22 mouse cellular contexts compared by ENCODE assay signal in genomic region chr12:79602641-79603040, GRCm38 (mm10).
DNase-seq lines count a peak whose midpoint lies in the region; ATAC-seq and TF ChIP-seq lines count a peak whose summit lies in the region.
"Had no signal": no experiment of that assay in that cellular context is flagged by ENCODE, and none has a peak within 500 bp of the region (broad histone marks: within the 10 kb centered on the region; RNA-seq: fewer than 3 reads in every experiment).

No protein-coding gene starts in this region.

- no peaks in the 10 kb centered on the region for H3K9me3 ChIP-seq in liver, embryonic 16.5 days (replicated peaks; ENCODE audit: control insufficient read depth, low read length)
- no peaks in the 10 kb centered on the region for H3K9me3 ChIP-seq in liver, embryonic 11.5 days (ENCODE audit: control insufficient read depth, low read length)
- H3K9me3 ChIP-seq in limb, embryonic 14.5 days (ENCODE audit: control insufficient read depth, low read length), result no peaks in the 10 kb centered on the region
- H3K9me3 ChIP-seq in lung, embryonic 15.5 days, result no peaks in the 10 kb centered on the region
- H3K9me3 ChIP-seq in stomach, embryonic 14.5 days (ENCODE audit: control insufficient read depth, low read depth, low read length), result no peaks in the 10 kb centered on the region
- H3K9me3 ChIP-seq in hindbrain, postnatal 0 days (ENCODE audit: low read length), result no peaks in the 10 kb centered on the region
- H3K9me3 ChIP-seq: embryonic facial prominence, embryonic 15.5 days; hindbrain, embryonic 15.5 days; midbrain, embryonic 13.5 days had no signal

- WGBS in liver, embryonic 16.5 days (ENCODE audit: insufficient replicate concordance), result 82% methylated on average over 3 of the region's 3 CpGs
- WGBS in liver, embryonic 11.5 days, result 92% methylated on average over 3 of the region's 3 CpGs
- 20% methylated on average over 3 of the region's 3 CpGs for WGBS in limb, embryonic 14.5 days
- 54% methylated on average over 3 of the region's 3 CpGs for WGBS in lung, embryonic 15.5 days
- WGBS in stomach, embryonic 14.5 days, result 48% methylated on average over 3 of the region's 3 CpGs
- 68% methylated on average over 3 of the region's 3 CpGs for WGBS in hindbrain, postnatal 0 days

- no peak overlapping the region for H3K4me3 ChIP-seq in liver, embryonic 16.5 days (ENCODE audit: low read depth, low read length)
- H3K4me3 ChIP-seq in liver, embryonic 11.5 days (ENCODE audit: low read depth, low read length), result no peak overlapping the region
- no peak overlapping the region for H3K4me3 ChIP-seq in limb, embryonic 14.5 days (replicated peaks; ENCODE audit: low read length)
- no peak overlapping the region for H3K4me3 ChIP-seq in lung, embryonic 15.5 days
- H3K4me3 ChIP-seq in stomach, embryonic 14.5 days (ENCODE audit: low read depth, low read length), result no peak overlapping the region
- no peak overlapping the region for H3K4me3 ChIP-seq in hindbrain, postnatal 0 days (ENCODE audit: low read length)
- H3K4me3 ChIP-seq: embryonic facial prominence, embryonic 15.5 days; hindbrain, embryonic 15.5 days; midbrain, embryonic 13.5 days; myocyte had no signal

- no peak overlapping the region for H3K27ac ChIP-seq in liver, embryonic 16.5 days (ENCODE audit: low read length)
- H3K27ac ChIP-seq in liver, embryonic 11.5 days (ENCODE audit: low read depth, low read length), result no peak overlapping the region
- peak overlapping the region; percentile 59; the same call in 1 of the 2 replicates for H3K27ac ChIP-seq in limb, embryonic 14.5 days (replicated peaks; ENCODE audit: low read depth, low read length)
- H3K27ac ChIP-seq in lung, embryonic 15.5 days, result peak overlapping the region; percentile 36
- H3K27ac ChIP-seq in stomach, embryonic 14.5 days (ENCODE audit: low read length), result peak overlapping the region; percentile 74; the same call in 1 of the 2 replicates
- no peak overlapping the region for H3K27ac ChIP-seq in hindbrain, postnatal 0 days
- H3K27ac ChIP-seq: embryonic facial prominence, embryonic 15.5 days; hindbrain, embryonic 15.5 days; kidney, postnatal 0 days; macrophage; midbrain, embryonic 13.5 days had no signal

- H3K4me1 ChIP-seq in liver, embryonic 16.5 days (ENCODE audit: control insufficient read depth, low read depth, low read length), result peaks cover 20% of the 10 kb centered on the region
- H3K4me1 ChIP-seq in liver, embryonic 11.5 days (replicated peaks; ENCODE audit: control insufficient read depth, insufficient read depth, low read length), result peaks cover 13% of the 10 kb centered on the region
- H3K4me1 ChIP-seq in limb, embryonic 14.5 days (ENCODE audit: control insufficient read depth, insufficient read depth, low read length), result peaks cover 35% of the 10 kb centered on the region
- H3K4me1 ChIP-seq in lung, embryonic 15.5 days, result peaks cover 41% of the 10 kb centered on the region
- H3K4me1 ChIP-seq in stomach, embryonic 14.5 days (ENCODE audit: control insufficient read depth, insufficient read depth, low read length), result peaks cover 16% of the 10 kb centered on the region
- H3K4me1 ChIP-seq in hindbrain, postnatal 0 days (ENCODE audit: insufficient read depth, low read length), result 0 out of 2 replicates have a peak, but pooled peaks cover 5% of the 10 kb centered on the region

- TF ChIP-seq POLR2A in limb, embryonic 14.5 days (IDR thresholded peaks at IDR 0.05; ENCODE audit: borderline replicate concordance, extremely low read depth, insufficient read depth, insufficient read length), result no peak

- H3K27me3 ChIP-seq in liver, embryonic 16.5 days (ENCODE audit: control insufficient read depth, insufficient read depth, low read depth, low read length), result no peaks in the 10 kb centered on the region
- H3K27me3 ChIP-seq in liver, embryonic 11.5 days (replicated peaks; ENCODE audit: control insufficient read depth, insufficient read depth, low read length), result no peaks in the 10 kb centered on the region
- H3K27me3 ChIP-seq in limb, embryonic 14.5 days (ENCODE audit: control insufficient read depth, insufficient read depth, low read length), result no peaks in the 10 kb centered on the region
- H3K27me3 ChIP-seq in lung, embryonic 15.5 days, result no peaks in the 10 kb centered on the region
- no peaks in the 10 kb centered on the region for H3K27me3 ChIP-seq in stomach, embryonic 14.5 days (ENCODE audit: control insufficient read depth, insufficient read depth, low read length)
- no peaks in the 10 kb centered on the region for H3K27me3 ChIP-seq in hindbrain, postnatal 0 days (ENCODE audit: insufficient read depth, low read length)
- H3K27me3 ChIP-seq: embryonic facial prominence, embryonic 15.5 days; midbrain, embryonic 13.5 days had no signal

- no peaks in the 10 kb centered on the region for H3K36me3 ChIP-seq in liver, embryonic 16.5 days (ENCODE audit: control insufficient read depth, insufficient read depth)
- H3K36me3 ChIP-seq in liver, embryonic 11.5 days (ENCODE audit: control insufficient read depth, insufficient read depth, low read length), result no peaks in the 10 kb centered on the region
- no peaks in the 10 kb centered on the region for H3K36me3 ChIP-seq in limb, embryonic 14.5 days (ENCODE audit: control insufficient read depth, insufficient read depth, low read length)
- no peaks in the 10 kb centered on the region for H3K36me3 ChIP-seq in lung, embryonic 15.5 days
- no peaks in the 10 kb centered on the region for H3K36me3 ChIP-seq in stomach, embryonic 14.5 days (ENCODE audit: control insufficient read depth, insufficient read depth, low read length)
- H3K36me3 ChIP-seq in hindbrain, postnatal 0 days (ENCODE audit: insufficient read depth, low read length), result no peaks in the 10 kb centered on the region
- H3K36me3 ChIP-seq: embryonic facial prominence, embryonic 15.5 days; hindbrain, embryonic 15.5 days; midbrain, embryonic 13.5 days had no signal

- 0 out of 2 replicates have a peak, but pooled peaks have one; percentile 19 for ATAC-seq in liver, embryonic 16.5 days (ENCODE audit: low read depth)
- no peak for ATAC-seq in liver, embryonic 11.5 days (replicated peaks; ENCODE audit: low FRiP score)
- ATAC-seq in limb, embryonic 14.5 days (ENCODE audit: low FRiP score, low read depth), result peak; percentile 51
- no peak for ATAC-seq in lung, embryonic 15.5 days (ENCODE audit: borderline replicate concordance, extremely low read depth, low FRiP score, low TSS enrichment)
- no peak for ATAC-seq in stomach, embryonic 14.5 days (ENCODE audit: insufficient number of reproducible peaks, insufficient read depth, low FRiP score, low read depth)
- ATAC-seq in hindbrain, postnatal 0 days, result no peak
- ATAC-seq: midbrain, embryonic 13.5 days had no signal

- no peak overlapping the region for H3K9ac ChIP-seq in liver, embryonic 16.5 days (ENCODE audit: low read depth, low read length)
- H3K9ac ChIP-seq in liver, embryonic 11.5 days (ENCODE audit: low read depth, low read length), result no peak overlapping the region
- no peak overlapping the region for H3K9ac ChIP-seq in limb, embryonic 14.5 days (ENCODE audit: low read depth, low read length, severe bottlenecking)
- no peak overlapping the region for H3K9ac ChIP-seq in lung, embryonic 15.5 days
- no peak overlapping the region for H3K9ac ChIP-seq in stomach, embryonic 14.5 days (replicated peaks; ENCODE audit: low read depth, low read length)
- no peak overlapping the region for H3K9ac ChIP-seq in hindbrain, postnatal 0 days (replicated peaks; ENCODE audit: low read length)
- H3K9ac ChIP-seq: embryonic facial prominence, embryonic 15.5 days; hindbrain, embryonic 15.5 days; midbrain, embryonic 13.5 days had no signal

- TF ChIP-seq CTCF in hindbrain, postnatal 0 days (IDR thresholded peaks at IDR 0.05; ENCODE audit: low read depth), result no peak

- H3K4me2 ChIP-seq in liver, embryonic 16.5 days (ENCODE audit: low read depth, low read length), result no peak overlapping the region
- H3K4me2 ChIP-seq in liver, embryonic 11.5 days, result no peak overlapping the region
- no peak overlapping the region for H3K4me2 ChIP-seq in limb, embryonic 14.5 days (replicated peaks; ENCODE audit: low read depth, low read length, severe bottlenecking)
- no peak overlapping the region for H3K4me2 ChIP-seq in lung, embryonic 15.5 days
- H3K4me2 ChIP-seq in stomach, embryonic 14.5 days (replicated peaks; ENCODE audit: low read depth, low read length), result no peak overlapping the region
- H3K4me2 ChIP-seq in hindbrain, postnatal 0 days (ENCODE audit: low read depth, low read length), result no peak overlapping the region
- H3K4me2 ChIP-seq: embryonic facial prominence, embryonic 15.5 days; hindbrain, embryonic 15.5 days; midbrain, embryonic 13.5 days had no signal

- no peak for DNase-seq in liver, embryonic 11.5 days (ENCODE audit: low spot score)
- peak; percentile 76 for DNase-seq in limb, embryonic 14.5 days (ENCODE audit: low spot score)
- no peak for DNase-seq in cerebellum, postnatal 10 days
- no peak for DNase-seq in hindbrain, postnatal 0 days (ENCODE audit: low spot score)
- no peak for DNase-seq in adrenal gland, postnatal 4 days (ENCODE audit: low spot score in 2 of 2)
- DNase-seq: adrenal gland, adult 2 months; cerebellum, adult 9-10 months; gastrocnemius, postnatal 10 days; heart, adult 18-20 months; heart, postnatal 36 days; kidney, adult 11 months; layer of hippocampus, postnatal 36 days; thymus, adult 2 months had no signal

Comparison
In these comparisons a context has a peak if more than half of its experiments do, and no peak if none do; other contexts are left out.
1. ATAC-seq: peak in liver, embryonic 16.5 days (single experiment) and limb, embryonic 14.5 days (single experiment); none in liver, embryonic 11.5 days (single experiment), lung, embryonic 15.5 days (single experiment), stomach, embryonic 14.5 days (single experiment) and hindbrain, postnatal 0 days (single experiment).
2. H3K27ac ChIP-seq: peak in limb, embryonic 14.5 days (single experiment), lung, embryonic 15.5 days (single experiment) and stomach, embryonic 14.5 days (single experiment); none in liver, embryonic 16.5 days (single experiment), liver, embryonic 11.5 days (single experiment) and hindbrain, postnatal 0 days (single experiment).